Mouse (Mus musculus) cerebellum, adult 9-10 months (tissue): ENCODE results near the gene Mllt11.
A peak's percentile ranks its signal among the peaks of the same experiment; 100 is the strongest.
"Not testable (repeated sequence)": the region's sequence is repeated elsewhere in the genome, so short reads cannot be mapped to it uniquely, and the experiment has no call there.

Source experiments
- DNase-seq: peaks from one replicate; pipeline ENCODE4 v3.0.0; 2022

Mllt11 gene

DNA sequence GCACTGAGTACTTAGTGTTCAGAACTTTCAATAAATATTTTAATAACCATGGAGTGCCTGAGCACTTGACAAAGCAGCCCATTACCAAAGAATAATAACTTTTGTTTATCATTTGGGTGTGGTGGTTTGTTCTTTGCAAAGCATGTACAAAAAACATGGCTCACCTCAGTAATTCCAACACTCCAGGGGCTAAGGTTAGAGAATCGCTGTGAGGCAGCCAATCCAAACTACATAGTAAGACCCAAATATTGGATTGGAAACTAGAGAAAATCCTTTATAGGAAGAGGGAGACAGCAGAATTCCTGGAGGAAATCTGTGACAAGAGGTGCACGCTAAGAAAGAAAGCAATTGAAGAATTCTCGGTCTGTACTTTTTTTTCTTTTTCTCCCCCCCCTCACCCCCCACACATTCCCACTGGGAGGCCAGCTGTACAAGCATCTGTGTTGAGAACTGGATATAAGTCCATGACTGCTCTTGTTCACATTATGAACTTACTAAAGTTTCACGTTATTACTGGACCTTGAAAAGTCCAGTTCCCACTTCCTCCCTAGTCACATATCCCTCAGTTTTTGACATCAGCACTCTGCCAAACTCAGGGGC is 15.2 kb downstream of the Mllt11 start:
- DNase-seq, result peak; percentile 38

- no peak for DNase-seq
These were observed 18.4 kb downstream of the Mllt11 start for GRCm38 (mm10) chr3:95213609-95213975.

DNA sequence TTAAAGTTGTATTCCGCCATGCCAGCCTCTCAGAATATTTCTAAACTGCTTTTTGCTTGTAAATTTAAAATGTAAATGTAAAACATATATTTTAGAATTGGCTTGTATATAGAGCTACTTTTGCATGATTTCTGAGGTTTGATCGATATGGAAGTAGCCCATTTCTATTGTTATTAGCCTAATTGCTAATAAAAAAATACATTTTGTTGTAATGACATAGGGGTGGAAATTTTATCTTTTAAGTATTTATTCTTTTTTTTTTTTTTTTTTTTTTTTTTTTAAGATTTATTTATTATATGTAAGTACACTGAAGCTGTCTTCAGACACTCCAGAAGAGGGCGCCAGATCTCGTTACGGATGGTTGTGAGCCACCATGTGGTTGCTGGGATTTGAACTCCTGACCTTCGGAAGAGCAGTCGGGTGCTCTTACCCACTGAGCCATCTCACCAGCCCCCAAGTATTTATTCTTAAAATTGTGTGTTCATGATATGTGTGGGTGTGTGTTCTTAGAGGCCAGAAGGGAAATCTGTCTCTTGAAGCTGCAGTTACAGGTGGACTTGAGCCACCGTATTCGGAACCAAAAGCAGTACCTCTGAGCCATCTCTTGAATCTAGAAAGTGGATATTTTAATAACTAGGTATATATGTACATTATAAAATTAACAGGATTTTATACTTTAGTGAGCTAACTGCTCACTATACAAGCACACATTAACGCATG is 18.9 kb downstream of the Mllt11 start:
- not testable (repeated sequence) for DNase-seq

DNA sequence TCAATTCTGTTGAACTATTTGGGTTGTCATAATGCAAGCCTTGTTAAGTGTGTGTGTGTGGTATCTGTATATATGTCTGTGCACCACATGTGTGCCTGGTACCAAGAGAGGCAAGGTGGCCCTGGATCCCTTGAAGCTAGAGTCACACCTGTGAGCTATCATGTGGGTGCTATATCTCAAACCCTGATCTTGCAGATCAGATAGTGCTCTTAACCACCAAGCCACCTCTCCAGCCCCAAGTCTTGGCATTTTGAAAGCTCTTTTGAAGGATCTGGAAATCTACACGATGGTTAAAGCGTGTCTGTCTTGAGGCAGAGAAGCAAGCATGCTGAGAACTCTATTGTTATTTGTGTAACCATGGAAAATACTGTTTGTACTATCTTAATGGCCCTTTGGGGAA is 21.4 kb downstream of the Mllt11 start:
- DNase-seq, result no peak

GRCm38 (mm10) chr3:95208286-95208685 is 23.7 kb downstream of the Mllt11 start:
- no peak for DNase-seq

- no peak for DNase-seq
These were observed 28.1 kb downstream of the Mllt11 start for GRCm38 (mm10) chr3:95203880-95204279.

- no peak for DNase-seq
These were observed 31.4 kb downstream of the Mllt11 start for GRCm38 (mm10) chr3:95200562-95200961.

GRCm38 (mm10) chr3:95200132-95200531 is 31.8 kb downstream of the Mllt11 start:
- no peak for DNase-seq

DNA sequence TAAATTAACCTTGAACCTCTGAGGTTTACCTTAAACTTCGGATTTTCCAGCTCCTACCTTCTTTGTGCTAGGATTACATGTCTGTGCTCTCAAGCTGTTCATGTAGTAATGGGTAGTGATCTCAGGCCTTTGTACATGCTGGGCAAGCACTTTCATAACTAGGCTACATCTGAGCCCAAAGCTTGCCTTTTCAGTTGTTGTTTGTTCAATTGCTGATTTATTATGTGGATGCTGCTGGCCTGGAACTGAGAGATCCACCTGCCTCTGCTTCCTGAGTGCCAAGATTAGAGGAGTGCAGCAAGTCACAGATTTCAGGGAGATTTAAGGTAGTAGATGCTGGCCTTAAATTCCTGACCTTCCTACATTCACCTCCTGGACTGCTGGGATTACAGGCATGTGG is 32.9 kb downstream of the Mllt11 start:
- DNase-seq, result no peak

DNA sequence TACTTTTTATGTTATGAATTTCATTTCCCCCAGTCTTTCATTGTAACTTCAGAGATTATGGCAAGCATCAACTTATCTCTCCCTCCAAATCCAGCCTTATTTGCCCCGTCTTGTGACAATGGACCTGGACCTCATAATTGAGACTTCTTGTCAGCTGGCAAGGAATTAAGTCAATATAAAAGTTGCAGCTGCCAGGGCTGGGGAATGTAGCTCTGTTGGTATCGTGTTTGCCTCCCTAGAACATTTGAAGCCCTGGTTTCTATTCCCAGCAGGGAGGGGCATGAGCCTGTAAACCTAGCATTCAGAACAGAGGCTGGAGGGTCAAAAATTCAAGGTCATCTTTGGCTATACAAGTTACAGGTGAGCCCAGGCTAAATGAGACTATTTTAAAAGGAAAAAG is 36.2 kb downstream of the Mllt11 start:
- DNase-seq, result no peak

GRCm38 (mm10) chr3:95194721-95195135 is 37.2 kb downstream of the Mllt11 start:
- peak; percentile 68 for DNase-seq

- no peak for DNase-seq
These were observed 45.1 kb downstream of the Mllt11 start for GRCm38 (mm10) chr3:95186888-95187287.

- DNase-seq, result no peak
These were observed 45.9 kb downstream of the Mllt11 start for GRCm38 (mm10) chr3:95186100-95186499.

GRCm38 (mm10) chr3:95184796-95185577 is 47.0 kb downstream of the Mllt11 start:
- no peak for DNase-seq

GRCm38 (mm10) chr3:95181841-95182240 is 50.1 kb downstream of the Mllt11 start:
- no peak for DNase-seq

GRCm38 (mm10) chr3:95179890-95180289 is 52.1 kb downstream of the Mllt11 start:
- no peak for DNase-seq

DNA sequence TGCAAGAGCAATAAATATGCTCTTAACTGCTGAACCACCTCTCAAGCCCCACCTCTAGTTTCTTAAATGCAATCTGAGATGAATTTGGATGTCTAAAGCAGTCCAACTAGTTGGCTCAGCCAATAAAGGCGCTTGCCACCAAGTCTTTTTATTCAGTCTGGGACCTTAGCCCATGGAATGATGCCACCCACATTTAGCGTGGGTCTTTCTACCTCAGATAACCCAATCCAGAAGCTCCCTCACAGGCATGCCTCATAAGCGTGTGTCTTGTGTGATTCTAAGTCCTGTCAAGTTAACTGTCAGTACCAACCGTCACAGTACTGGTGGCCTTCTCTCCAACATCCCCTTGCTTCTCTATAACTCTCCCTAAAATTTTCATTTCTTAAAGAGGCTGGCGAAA is 53.0 kb downstream of the Mllt11 start:
- DNase-seq, result no peak

- no peak for DNase-seq
These were observed 54.4 kb downstream of the Mllt11 start for GRCm38 (mm10) chr3:95177583-95177982.

DNA sequence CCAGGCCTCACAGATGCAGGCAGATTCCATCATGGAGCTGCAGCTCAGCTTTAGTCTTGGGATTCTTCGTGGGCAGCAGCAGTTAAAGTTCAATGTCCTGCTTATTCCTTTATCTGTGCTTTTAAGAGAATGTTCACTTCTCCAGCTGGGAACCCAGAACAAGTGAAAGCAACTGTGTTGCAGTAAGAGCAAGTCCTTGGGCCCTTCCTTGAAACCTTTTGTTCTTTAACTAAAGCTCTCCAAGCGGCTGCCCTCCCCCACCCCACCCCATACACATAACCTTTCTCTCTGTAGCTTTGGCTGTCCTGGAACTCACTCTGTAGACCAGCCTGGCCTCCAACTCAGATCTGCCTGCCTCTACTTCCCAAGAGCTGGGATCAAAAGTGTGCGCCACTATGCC is 55.5 kb downstream of the Mllt11 start:
- DNase-seq, result no peak

DNA sequence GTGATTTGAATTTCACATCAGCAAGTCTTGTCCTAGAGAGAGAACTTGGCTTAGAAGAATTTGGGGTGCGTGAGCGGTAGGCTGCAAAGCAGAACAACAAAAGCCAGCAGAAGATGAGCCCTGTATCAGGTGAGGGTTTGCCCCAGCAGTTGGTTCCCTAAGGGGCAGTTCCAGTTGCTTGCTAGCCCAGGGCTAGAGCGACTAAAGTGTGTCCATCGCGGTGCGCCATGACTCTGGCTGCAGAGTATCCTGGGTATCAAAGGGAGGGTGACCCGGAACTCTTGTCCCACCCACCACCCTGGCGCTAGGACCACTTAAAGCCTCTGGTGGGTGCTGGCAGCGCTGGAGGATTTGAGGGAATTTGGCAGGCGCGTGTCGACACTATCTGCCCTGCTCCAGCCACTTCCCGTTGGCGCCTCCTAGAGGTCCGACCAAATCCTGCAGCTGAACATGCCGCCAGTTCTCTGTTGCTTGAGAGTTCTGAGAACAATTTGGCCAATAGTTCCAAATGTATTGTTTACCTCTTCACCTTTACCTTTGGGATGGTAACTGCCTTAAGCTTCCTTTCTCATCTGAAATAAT is 57.9 kb downstream of the Mllt11 start:
- DNase-seq, result peak; percentile 88

DNA sequence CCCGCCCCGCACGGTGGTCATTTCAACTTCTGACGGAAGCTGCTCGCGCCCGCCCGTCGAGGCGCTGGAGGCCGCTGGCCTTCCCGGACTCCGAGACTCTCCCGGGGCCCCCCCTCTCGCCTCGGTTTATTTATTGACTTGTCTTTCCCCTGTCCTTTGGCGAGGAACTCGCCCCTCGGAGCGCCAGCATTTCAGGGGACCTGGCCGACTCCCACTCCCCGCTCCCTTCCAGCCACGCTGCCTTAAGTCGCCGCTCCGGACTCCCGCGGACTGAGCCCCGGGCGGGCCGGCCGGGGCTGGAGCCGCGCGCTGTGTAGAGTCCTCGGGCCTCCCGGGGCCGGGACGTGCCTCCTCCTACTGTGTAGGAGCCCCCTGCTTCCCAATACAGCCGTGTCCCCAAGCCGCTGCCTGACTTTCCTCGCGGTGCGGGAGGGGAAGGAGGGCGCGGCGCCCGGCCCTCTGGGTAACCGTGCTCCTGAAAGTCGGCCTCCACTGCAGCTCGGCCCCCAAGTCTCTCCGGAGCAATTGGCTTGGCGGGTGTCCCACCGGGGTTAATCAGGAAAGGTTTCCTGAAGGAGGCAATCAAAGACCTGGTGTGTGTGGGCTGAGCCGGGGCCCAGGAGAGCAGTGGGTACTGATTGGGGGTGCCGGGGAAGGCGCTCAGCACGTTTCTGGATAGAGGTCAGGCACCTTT is 58.6 kb downstream of the Mllt11 start:
- peak; percentile 31 for DNase-seq

- DNase-seq, result no peak
These were observed 59.3 kb downstream of the Mllt11 start for GRCm38 (mm10) chr3:95172526-95173255.
